Mouse (Mus musculus) kidney, adult 18-20 months (tissue): ENCODE measurements around the gene Clec1a.
A peak's percentile ranks its signal among the peaks of the same experiment; 100 is the strongest.

Experiments used
- DNase-seq: peaks from one replicate; pipeline ENCODE4 v3.0.0; 2021

The Clec1a gene

DNA sequence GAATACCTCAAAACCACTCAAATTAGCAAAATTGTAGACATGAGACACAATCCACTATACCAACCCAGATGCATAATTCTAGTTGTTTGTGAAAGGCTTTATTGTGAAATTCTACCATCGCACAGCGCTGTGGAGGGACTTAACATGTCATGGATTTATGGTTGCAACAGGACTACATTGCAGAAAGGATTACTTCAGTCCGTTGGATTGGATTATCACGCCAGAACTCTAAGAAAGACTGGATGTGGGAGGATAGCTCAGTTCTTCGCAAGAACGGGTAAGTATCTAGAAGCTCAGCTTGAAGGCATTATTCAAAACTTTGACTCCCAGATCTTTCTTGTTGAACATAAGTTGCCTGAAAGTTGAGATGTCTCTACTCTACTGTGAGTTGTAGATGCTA lies 48.4 kb downstream of the Clec1a start:
- DNase-seq = no peak

DNA sequence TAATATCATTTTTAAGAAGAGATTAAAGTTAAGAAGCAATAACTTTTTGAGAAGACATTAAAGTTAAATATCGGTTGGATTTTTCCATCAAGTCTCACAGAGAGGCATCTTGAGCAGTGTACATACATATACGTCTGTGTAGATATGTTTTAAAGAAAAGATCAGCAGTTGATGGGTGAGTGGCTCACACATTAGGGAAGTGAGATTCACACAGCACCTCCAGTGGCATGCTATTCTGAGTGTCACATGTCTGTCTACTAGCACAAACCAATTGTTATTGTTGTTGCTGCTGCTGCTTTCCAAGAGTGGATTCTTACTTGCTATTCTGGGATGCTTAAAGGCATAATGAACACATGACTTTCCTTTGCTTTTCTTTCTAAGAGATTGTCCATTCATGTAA lies 49.4 kb downstream of the Clec1a start:
- DNase-seq = no peak

DNA sequence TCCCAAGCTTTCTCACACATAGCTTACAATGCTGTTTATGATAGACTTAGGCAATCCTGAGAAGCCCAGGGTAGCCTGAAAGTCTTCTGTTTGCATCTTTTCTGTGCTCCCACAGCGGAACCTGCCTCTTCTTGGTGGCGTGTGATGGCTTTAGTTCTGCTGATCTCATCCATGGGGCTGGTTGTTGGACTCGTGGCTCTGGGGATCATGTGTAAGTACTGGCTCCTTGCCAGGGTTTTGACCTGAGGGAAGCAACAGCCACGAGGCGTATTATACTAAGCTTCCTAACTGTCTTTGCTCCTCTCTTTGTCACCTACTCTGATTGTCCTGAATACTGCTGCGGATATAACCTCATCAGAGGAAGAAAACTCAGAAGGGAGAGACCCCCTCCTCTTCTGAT lies 51.9 kb downstream of the Clec1a start:
- peak; percentile 52 for DNase-seq

DNA sequence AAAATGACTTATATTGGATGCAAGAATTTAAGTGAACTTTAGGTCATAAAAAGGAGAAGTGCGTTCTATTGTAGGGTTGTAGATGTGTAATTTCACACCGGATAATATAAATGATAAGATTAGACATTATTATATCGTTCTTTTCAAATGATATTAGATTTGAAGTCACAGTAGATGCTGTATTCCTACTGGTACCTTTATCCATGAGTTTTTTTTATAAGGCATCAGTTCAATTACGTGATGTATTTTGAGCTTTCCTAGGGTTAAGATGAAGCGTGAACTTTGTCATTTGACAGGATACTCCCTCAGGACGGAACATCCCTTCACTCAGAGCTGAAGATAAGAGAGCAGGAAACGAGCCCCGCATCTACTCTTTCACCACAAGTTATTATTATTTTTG lies 54.8 kb downstream of the Clec1a start, which contains the start of gene Clec1b:
Gene Clec1b (plus strand): TSS at position 301 of the 400 bp plus-strand sequence.
- DNase-seq = no peak

DNA sequence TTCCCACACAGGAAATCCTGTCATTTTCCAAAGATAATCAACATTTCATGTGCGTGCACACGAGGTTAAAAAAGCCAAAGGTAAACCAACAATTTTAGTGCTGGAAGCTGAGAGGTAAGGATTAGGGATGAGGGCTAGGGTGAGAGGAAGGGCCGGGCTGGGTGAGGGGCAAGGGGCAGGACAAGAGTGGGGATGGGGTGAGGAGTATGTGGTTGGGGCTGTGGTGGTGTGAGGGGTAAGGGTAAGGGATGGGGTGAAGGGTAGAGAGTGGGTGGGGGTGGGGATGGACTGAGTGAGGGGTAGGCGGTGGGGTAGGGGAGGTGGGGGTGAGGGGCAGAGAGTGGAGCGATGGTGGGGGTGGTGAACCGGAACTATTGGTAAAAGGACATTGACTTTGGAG lies 58.1 kb downstream of the Clec1a start:
- DNase-seq = no peak

DNA sequence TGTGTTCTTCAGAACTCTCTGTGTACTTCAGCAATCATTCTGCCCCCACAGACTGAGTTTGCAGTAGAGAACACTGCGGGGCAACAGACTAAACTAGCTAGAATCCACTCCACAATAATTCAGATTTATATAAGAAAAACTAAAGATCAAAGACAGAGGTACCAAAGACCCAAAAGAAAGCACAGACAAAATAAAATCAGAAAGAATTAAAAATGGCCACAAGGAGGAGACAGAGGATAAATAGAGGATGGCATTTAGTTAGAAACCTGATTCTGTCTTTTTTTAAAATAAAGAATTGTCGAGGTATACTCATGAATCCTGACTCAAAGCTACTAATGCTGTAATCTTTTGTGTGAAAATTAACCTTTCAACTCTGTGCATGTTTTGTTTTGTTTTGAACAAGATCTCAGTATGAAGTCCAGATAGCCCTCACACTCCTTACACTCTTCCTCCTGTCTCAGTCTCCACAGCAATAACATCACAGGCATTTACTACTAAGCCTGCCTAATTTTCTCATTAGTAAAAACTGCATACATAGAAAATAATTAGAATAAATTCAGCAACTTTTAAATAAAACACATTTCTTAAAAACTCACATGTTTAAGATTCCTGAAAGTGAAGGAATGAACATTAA lies 58.6 kb downstream of the Clec1a start:
- no peak for DNase-seq

DNA sequence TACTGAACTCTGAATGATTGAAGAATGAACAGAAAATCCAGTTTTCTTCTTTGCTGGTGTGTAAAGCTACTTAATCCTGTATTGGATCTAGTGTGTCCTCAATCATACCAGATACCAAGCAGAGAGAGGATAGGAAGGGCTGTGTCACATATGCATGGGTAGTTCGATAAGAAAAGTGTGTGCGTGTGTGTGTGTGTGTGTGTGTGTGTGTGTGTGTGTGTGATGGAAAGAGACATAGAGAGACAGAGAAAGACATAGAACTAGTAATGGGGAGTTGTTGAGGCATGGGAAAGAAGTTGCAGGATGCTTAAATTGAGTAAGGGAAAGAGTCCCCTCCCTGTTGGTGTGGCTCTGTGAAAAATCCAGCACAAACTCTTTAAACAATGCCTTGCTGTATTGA lies 66.0 kb downstream of the Clec1a start, which contains the start of gene Clec12b:
Gene Clec12b (minus strand): TSS at position 101 of the 400 bp plus-strand sequence.
- DNase-seq = no peak

DNA sequence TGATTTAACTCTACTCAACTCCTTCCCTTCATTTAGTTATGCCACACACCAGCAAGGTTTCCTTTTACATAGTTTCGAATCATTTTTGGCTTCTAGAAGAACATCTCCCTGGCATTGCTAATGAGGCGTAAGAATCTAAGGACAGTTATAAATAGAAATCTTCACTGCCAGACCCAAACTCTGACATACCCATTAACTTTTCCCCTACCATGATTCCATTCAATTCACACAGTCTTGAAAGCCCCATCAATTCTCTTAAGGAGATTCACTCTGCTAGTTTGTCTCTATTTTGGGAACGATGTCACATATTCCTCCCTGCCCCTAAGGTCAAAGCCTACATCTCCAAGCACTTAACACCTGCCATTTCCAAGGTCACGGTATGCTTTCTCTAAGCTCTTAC lies 66.8 kb downstream of the Clec1a start:
- no peak for DNase-seq

DNA sequence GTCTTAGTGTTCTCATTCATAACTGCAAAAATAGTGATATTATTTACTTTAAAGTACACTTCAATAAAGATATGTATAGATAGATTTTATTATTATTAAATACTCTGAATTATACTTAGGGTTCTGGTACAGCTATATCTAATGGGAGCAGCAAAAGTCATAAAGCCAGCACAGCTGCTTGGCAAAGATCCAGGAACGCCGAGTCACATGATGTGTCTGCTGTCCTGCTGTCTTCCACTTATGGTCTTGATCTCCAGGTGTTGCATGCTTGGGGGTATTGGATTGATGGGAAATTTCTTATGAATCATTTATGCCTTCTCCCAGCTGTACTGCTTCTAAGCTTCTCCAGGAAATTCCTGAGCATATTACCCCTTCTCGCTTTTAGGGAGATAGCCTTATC lies 68.3 kb downstream of the Clec1a start:
- DNase-seq = no peak

DNA sequence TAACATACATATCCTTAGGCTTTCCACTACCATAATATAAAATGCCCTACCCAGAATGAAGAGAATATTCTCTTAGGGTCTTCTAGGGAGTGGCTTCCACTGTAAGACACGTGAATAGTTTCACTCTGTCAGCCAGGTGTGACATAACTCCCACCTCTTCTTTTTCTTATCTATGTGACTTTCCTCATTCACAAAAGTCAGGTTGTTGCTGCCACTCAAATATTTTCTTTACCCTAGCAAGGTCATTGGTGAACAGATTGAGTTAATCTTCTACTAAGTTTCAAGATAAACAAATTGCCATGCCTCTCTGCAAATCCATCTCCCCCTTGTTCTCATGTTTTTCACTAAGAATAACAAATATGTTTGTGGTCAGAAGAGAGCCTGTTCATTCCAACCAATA lies 70.1 kb downstream of the Clec1a start:
- no peak for DNase-seq

DNA sequence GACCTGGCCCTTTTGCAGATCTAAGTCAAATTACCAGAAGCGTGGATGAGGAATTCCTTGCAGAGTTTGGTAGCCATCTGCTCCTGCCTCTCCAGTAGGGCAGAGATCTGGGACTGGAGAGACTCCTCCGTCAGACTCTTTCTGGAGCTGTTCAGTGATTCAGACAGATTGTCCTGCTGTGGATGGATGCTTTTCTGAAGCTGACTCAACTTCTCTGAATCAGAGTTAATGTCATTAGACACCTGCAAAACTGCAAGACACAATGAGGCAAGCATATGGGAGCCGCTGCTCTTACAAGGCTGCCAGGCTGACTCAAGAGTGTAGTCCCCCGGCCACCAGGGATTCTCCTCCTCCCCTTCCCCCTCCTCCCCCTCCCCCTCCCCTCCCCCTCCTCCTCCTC lies 71.3 kb downstream of the Clec1a start:
- DNase-seq = no peak

DNA sequence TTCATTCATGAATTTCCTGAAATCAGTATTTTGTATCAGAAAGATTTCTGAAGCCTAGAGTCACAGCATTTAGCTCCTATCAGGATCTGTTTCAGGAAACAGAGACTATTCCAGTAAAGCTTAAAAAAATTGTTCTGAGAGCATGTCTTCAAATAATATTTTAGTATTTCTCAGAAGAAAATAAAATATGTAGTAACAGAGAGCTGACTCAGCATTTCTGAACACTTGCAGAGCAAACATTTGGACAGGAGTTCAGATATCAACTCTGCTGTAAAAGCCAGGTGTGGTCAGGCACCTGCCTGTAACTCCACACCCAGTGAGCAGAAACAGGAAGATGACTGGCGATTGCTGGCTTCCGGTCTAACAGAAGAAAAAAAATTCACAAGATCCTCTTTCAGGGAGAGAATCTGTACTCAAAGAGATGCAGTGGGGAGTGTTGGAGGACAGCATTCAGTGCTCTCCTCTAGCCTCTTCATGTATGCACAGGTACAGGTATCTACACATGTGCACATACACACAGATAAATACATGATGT lies 76.8 kb downstream of the Clec1a start:
- no peak for DNase-seq
